13 mouse cellular contexts compared by ENCODE assay signal in genomic region chr10:43485751-43486268, GRCm38 (mm10). TPM values are rescaled to one million over a fixed set of nuclear protein-coding genes. Genes with fewer than 3 reads are reported as not detected.
"Had no signal": no experiment of that assay in that cellular context is flagged by ENCODE, and none has a peak within 500 bp of the region (broad histone marks: within the 10 kb centered on the region; RNA-seq: fewer than 3 reads in every experiment).

No protein-coding gene starts in this region.

- H3K4me2 ChIP-seq: limb, embryonic 15.5 days; liver, embryonic 12.5 days; lung, embryonic 14.5 days; midbrain, embryonic 13.5 days; stomach, embryonic 15.5 days had no signal

- H3K27me3 ChIP-seq: limb, embryonic 15.5 days; liver, embryonic 12.5 days; midbrain, embryonic 13.5 days; stomach, embryonic 15.5 days had no signal

- H3K27ac ChIP-seq: limb, embryonic 15.5 days; liver, embryonic 12.5 days; macrophage; midbrain, embryonic 13.5 days; stomach, embryonic 15.5 days had no signal

- H3K36me3 ChIP-seq: limb, embryonic 15.5 days; liver, embryonic 12.5 days; stomach, embryonic 15.5 days had no signal

- DNase-seq: kidney, postnatal 14 days; left cerebral cortex, postnatal 4 days; lung, embryonic 14.5 days; lung, postnatal 14 days; right cerebral cortex, postnatal 14 days; thymus, adult 2 months; thymus, postnatal 25 days had no signal

- H3K4me3 ChIP-seq: limb, embryonic 15.5 days; liver, embryonic 12.5 days; midbrain, embryonic 13.5 days; stomach, embryonic 15.5 days had no signal

- H3K9me3 ChIP-seq: limb, embryonic 15.5 days; liver, embryonic 12.5 days; midbrain, embryonic 13.5 days; stomach, embryonic 15.5 days had no signal

- H3K9ac ChIP-seq: limb, embryonic 15.5 days; liver, embryonic 12.5 days; lung, embryonic 14.5 days; midbrain, embryonic 13.5 days; stomach, embryonic 15.5 days had no signal

- ATAC-seq: liver, embryonic 12.5 days; midbrain, embryonic 13.5 days had no signal

RNA-seq across cellular contexts. Expression of gene Gm9803, which starts 38.1 kb away (rescaled TPM):
- total RNA-seq: left cerebral cortex, postnatal 10 days had no signal
